Mouse (Mus musculus): Measurements from ENCODE around the gene Ankrd27.
A peak's percentile ranks its signal among the peaks of the same experiment; 100 is the strongest.

DNA sequence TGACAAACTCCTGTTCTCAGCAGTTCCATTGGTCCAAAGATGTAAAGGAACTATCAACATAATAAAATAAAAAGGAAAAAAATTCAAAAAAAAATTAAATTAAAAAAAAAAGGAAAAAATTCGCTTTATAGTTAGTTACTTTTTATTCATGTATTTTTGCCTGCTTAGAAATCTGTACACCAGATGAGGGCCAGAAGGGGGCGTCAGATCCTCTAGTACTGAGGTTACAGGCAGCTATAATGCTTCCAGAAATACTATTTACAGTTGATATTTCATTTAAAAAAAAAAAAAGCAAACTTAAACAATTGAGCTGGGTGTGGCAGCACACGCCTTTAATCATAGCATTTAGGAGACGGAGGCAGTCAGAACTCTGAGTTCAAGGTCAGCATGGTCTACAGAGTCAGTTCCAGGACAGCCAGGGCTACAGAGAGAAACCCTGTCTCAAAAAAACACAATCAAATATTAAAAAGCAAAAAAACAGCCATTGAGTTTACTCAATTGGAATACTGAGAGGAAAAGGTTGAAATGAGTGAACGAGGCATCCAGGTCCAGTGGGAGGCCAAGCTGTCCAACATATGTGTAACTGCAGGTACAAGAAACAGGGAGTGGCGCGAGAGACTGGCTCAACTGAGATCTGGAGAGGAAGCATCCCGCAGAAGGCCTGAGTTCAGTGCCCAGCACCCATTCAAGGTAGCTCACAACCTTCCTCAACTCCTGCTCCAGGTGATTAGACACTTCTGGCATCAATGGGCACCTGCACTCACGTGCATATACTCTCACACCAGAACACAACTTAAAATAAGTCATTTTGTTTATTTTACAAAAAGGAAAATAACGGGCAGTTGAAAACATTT is 32.1 kb upstream of the Ankrd27 start:
- no peak for TF ChIP-seq ETS1 (IDR thresholded peaks at IDR 0.05; ENCODE audit: low read depth, low read length)
- peak; percentile 20 to 54 (median 22); a peak in 2 of 6 replicates for TF ChIP-seq CTCF (IDR thresholded peaks at IDR 0.05 in 2 of 3, conservative IDR thresholded peaks at IDR 0.05 in 1 of 3; ENCODE audit: control insufficient read depth in 1 of 3, insufficient read depth in 1 of 3, low read depth in 2 of 3, low read length in 3 of 3, poor library complexity in 1 of 3, severe bottlenecking in 1 of 3)
- TF ChIP-seq POLR2A (IDR thresholded peaks at IDR 0.05; ENCODE audit: control insufficient read depth in 1 of 2, insufficient read depth in 1 of 2, low read depth in 1 of 2, low read length in 2 of 2, poor library complexity in 1 of 2), result no peak
